34 mouse cellular contexts compared by ENCODE assay signal in genomic region chr14:41069108-41069507, GRCm38 (mm10). TPM values are rescaled to one million over a fixed set of nuclear protein-coding genes. Genes with fewer than 3 reads are reported as not detected.
"Had no signal": no experiment of that assay in that cellular context is flagged by ENCODE, and none has a peak within 500 bp of the region (broad histone marks: within the 10 kb centered on the region; RNA-seq: fewer than 3 reads in every experiment).

Gene Dydc2, minus strand, starts transcription at chr14:41069208.

- DNase-seq: left cerebral cortex, postnatal 4 days; liver; liver, embryonic 13.5 days; liver, postnatal 0 days; lung, adult 18-20 months; lung, adult 2 months; lung, embryonic 14.5 days; lung, postnatal 10 days; lung, postnatal 14 days; lung, postnatal 36 days; lung, postnatal 4 days; midbrain, embryonic 14.5 days had no signal

- H3K27ac ChIP-seq: left cerebral cortex, adult 2 months; limb, embryonic 10.5 days; limb, embryonic 12.5 days; limb, embryonic 13.5 days; limb, embryonic 15.5 days; liver, embryonic 12.5 days; liver, embryonic 13.5 days; liver, embryonic 14.5 days; liver, embryonic 15.5 days; lung, embryonic 15.5 days; macrophage; midbrain, embryonic 10.5 days; midbrain, embryonic 12.5 days; midbrain, embryonic 13.5 days; midbrain, embryonic 15.5 days had no signal

- H3K4me3 ChIP-seq: left cerebral cortex, adult 2 months; limb, embryonic 10.5 days; limb, embryonic 12.5 days; limb, embryonic 13.5 days; limb, embryonic 15.5 days; liver, embryonic 12.5 days; liver, embryonic 13.5 days; liver, embryonic 15.5 days; lung, embryonic 15.5 days; megakaryocyte, embryonic 14.5 days; midbrain, embryonic 10.5 days; midbrain, embryonic 12.5 days; midbrain, embryonic 13.5 days; midbrain, embryonic 15.5 days; myocyte had no signal

- H3K36me3 ChIP-seq: limb, embryonic 10.5 days; limb, embryonic 12.5 days; limb, embryonic 13.5 days; limb, embryonic 15.5 days; liver, embryonic 12.5 days; liver, embryonic 13.5 days; liver, embryonic 15.5 days; lung, embryonic 15.5 days; midbrain, embryonic 10.5 days; midbrain, embryonic 12.5 days; midbrain, embryonic 13.5 days; midbrain, embryonic 15.5 days had no signal

- H3K27me3 ChIP-seq: limb, embryonic 13.5 days; limb, embryonic 15.5 days; lung, embryonic 15.5 days; midbrain, embryonic 12.5 days; midbrain, embryonic 13.5 days; midbrain, embryonic 15.5 days had no signal

- H3K4me1 ChIP-seq: limb, embryonic 12.5 days had no signal

RNA-seq across cellular contexts. Expression of gene Dydc2, which starts in this region (rescaled TPM):
- polyA plus RNA-seq: limb, embryonic 10.5 days; limb, embryonic 11.5 days; limb, embryonic 12.5 days; limb, embryonic 13.5 days; limb, embryonic 14.5 days; limb, embryonic 15.5 days; liver, adult 2 months; liver, embryonic 11.5 days; liver, embryonic 12.5 days; liver, embryonic 13.5 days; liver, embryonic 14.5 days; liver, embryonic 15.5 days; liver, embryonic 16.5 days; liver, postnatal 0 days; lung, embryonic 14.5 days; macrophage; midbrain, embryonic 11.5 days; myocyte had no signal
